Mouse (Mus musculus): ENCODE measurements at regions not wholly inside any gene's neighbourhood (a gene's known extent, or its start where the extent isn't known, plus 50 kb on each side); places are given as distances from the start of the nearest gene placed in this dataset.

GRCm38 (mm10) chr8:50180682-50181081, 1336.9 kb upstream of the Tenm3 start:
- H3K4me3 ChIP-seq, result no peak overlapping the region
- no peak for TF ChIP-seq CTCF (conservative IDR thresholded peaks at IDR 0.05)
- no peak overlapping the region for H3K27ac ChIP-seq
- DNase-seq (ENCODE audit: low spot score in 2 of 2), result no peak

- TF ChIP-seq CTCF (conservative IDR thresholded peaks at IDR 0.05), result peak; percentile 54
- no peak overlapping the region for H3K4me3 ChIP-seq
- no peak overlapping the region for H3K27ac ChIP-seq
- DNase-seq (ENCODE audit: low spot score in 2 of 2), result no peak
These were observed 1321.2 kb upstream of the Tenm3 start for GRCm38 (mm10) chr8:50164773-50165454.

- no peak overlapping the region for H3K27ac ChIP-seq
- H3K4me3 ChIP-seq, result no peak overlapping the region
- TF ChIP-seq CTCF (conservative IDR thresholded peaks at IDR 0.05), result no peak
- DNase-seq (ENCODE audit: low spot score in 2 of 2), result peak; percentile 30 to 48
These were observed 1317.3 kb upstream of the Tenm3 start for GRCm38 (mm10) chr8:50161076-50161475.

GRCm38 (mm10) chr8:50160326-50160725, 1316.6 kb upstream of the Tenm3 start:
- DNase-seq (ENCODE audit: low spot score in 2 of 2), result no peak
- TF ChIP-seq CTCF (conservative IDR thresholded peaks at IDR 0.05), result no peak
- no peak overlapping the region for H3K4me3 ChIP-seq
- H3K27ac ChIP-seq, result no peak overlapping the region

- no peak for TF ChIP-seq CTCF (conservative IDR thresholded peaks at IDR 0.05)
- H3K4me3 ChIP-seq, result no peak overlapping the region
- no peak for DNase-seq (ENCODE audit: low spot score in 2 of 2)
- H3K27ac ChIP-seq, result no peak overlapping the region
These were observed 1296.1 kb upstream of the Tenm3 start for GRCm38 (mm10) chr8:50139876-50140275.

GRCm38 (mm10) chr8:50120041-50120440, 1276.3 kb upstream of the Tenm3 start:
- peak; percentile 13 to 17 for DNase-seq (ENCODE audit: low spot score in 2 of 2)
- Histone ChIP-seq H3K27ac (peak overlapping the region; percentile 48), H3K4me3 (peak overlapping the region; percentile 57)
- TF ChIP-seq CTCF (conservative IDR thresholded peaks at IDR 0.05), result peak; percentile 74

- H3K27ac ChIP-seq, result no peak overlapping the region
- H3K4me3 ChIP-seq, result no peak overlapping the region; the same call in 1 of the 2 replicates
- TF ChIP-seq CTCF (conservative IDR thresholded peaks at IDR 0.05), result no peak
- peak in 1 of 2 experiments; percentile 13 for DNase-seq (ENCODE audit: low spot score in 2 of 2)
These were observed 1238.6 kb upstream of the Tenm3 start for GRCm38 (mm10) chr8:50082378-50082777.

GRCm38 (mm10) chr8:50037096-50037495, 1193.3 kb upstream of the Tenm3 start:
- H3K4me3 ChIP-seq, result no peak overlapping the region
- TF ChIP-seq CTCF (conservative IDR thresholded peaks at IDR 0.05), result no peak
- peak in 1 of 2 experiments; percentile 56 for DNase-seq (ENCODE audit: low spot score in 2 of 2)
- no peak overlapping the region for H3K27ac ChIP-seq

- Histone ChIP-seq H3K27ac (no peak overlapping the region), H3K4me3 (no peak overlapping the region)
- DNase-seq (ENCODE audit: low spot score in 2 of 2), result no peak
- no peak for TF ChIP-seq CTCF (conservative IDR thresholded peaks at IDR 0.05)
These were observed 1183.8 kb upstream of the Tenm3 start for GRCm38 (mm10) chr8:50027544-50027943.

GRCm38 (mm10) chr8:50007546-50007945, 1163.8 kb upstream of the Tenm3 start:
- no peak overlapping the region for H3K4me3 ChIP-seq
- no peak for DNase-seq (ENCODE audit: low spot score in 2 of 2)
- TF ChIP-seq CTCF (conservative IDR thresholded peaks at IDR 0.05), result no peak
- H3K27ac ChIP-seq, result no peak overlapping the region

- Histone ChIP-seq H3K4me3 (no peak overlapping the region), H3K27ac (no peak overlapping the region)
- DNase-seq (ENCODE audit: low spot score in 2 of 2), result no peak
- TF ChIP-seq CTCF (conservative IDR thresholded peaks at IDR 0.05), result no peak
These were observed 1160.5 kb upstream of the Tenm3 start for GRCm38 (mm10) chr8:50004254-50004653.

- no peak for TF ChIP-seq CTCF (conservative IDR thresholded peaks at IDR 0.05)
- DNase-seq (ENCODE audit: low spot score in 2 of 2), result no peak
- Histone ChIP-seq H3K27ac (no peak overlapping the region), H3K4me3 (no peak overlapping the region)
These were observed 1159.9 kb upstream of the Tenm3 start for GRCm38 (mm10) chr8:50003641-50004040.

- DNase-seq (ENCODE audit: low spot score in 2 of 2), result no peak
- H3K27ac ChIP-seq, result no peak overlapping the region
- no peak overlapping the region for H3K4me3 ChIP-seq
- TF ChIP-seq CTCF (conservative IDR thresholded peaks at IDR 0.05), result peak; percentile 52
These were observed 1154.7 kb upstream of the Tenm3 start for GRCm38 (mm10) chr8:49998281-49999037.
